Mouse (Mus musculus): ENCODE measurements at regions not wholly inside any gene's neighbourhood (a gene's known extent, or its start where the extent isn't known, plus 50 kb on each side); places are given as distances from the start of the nearest gene placed in this dataset.

DNA sequence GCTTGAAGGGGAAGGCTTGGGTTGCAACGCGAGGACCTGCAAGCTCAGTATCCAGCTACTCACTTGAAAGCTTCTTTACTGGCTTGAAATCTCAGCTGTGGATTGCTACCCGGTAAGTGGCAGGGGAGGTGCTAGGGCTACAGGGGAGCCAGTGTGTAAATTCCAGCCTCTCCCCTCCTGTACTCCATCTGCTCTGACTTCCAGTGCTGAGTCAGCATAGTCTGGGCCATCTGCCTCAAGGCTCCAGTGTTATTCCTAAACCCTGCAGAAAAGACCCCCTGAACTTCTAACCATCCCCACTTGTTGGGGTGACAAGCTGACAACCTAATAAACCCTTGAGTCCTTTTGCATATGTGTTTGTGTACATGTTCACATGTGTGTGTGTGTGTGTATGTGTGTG is 140.0 kb upstream of the Kcnab2 start:
- Histone ChIP-seq H3K27me3 (ENCODE audit: control insufficient read depth, insufficient read depth, insufficient read length) (no peaks in the 10 kb centered on the region), H3K4me3 (no peak overlapping the region), H3K4me2 (ENCODE audit: low read depth) (no peak overlapping the region), H3K36me3 (ENCODE audit: control insufficient read depth, insufficient read depth) (no peaks in the 10 kb centered on the region), H3ac (ENCODE audit: control insufficient read depth, insufficient read length) (no peak overlapping the region), H3K79me2 (ENCODE audit: control insufficient read depth, insufficient read depth) (no peaks in the 10 kb centered on the region)
- no peak for TF ChIP-seq MAX (IDR thresholded peaks at IDR 0.05; ENCODE audit: low read depth)
- no peak for TF ChIP-seq REST (IDR thresholded peaks at IDR 0.05; ENCODE audit: insufficient read depth, insufficient read length)
- TF ChIP-seq POLR2A (IDR thresholded peaks at IDR 0.05; ENCODE audit: insufficient read length, low read depth), result no peak
- TF ChIP-seq TCF12 (IDR thresholded peaks at IDR 0.05; ENCODE audit: insufficient read depth, poor library complexity, severe bottlenecking), result no peak
- TF ChIP-seq SRF (IDR thresholded peaks at IDR 0.05; ENCODE audit: control insufficient read depth, insufficient read length, low read depth), result no peak
- TF ChIP-seq MYOD1 (IDR thresholded peaks at IDR 0.05; ENCODE audit: control insufficient read depth in 1 of 3, insufficient read length in 2 of 3, low read depth in 2 of 3), result no peak
- no peak for TF ChIP-seq USF1 (IDR thresholded peaks at IDR 0.05; ENCODE audit: low read depth)
- TF ChIP-seq MYOG (IDR thresholded peaks at IDR 0.05; ENCODE audit: control insufficient read depth in 1 of 3, insufficient read depth in 1 of 3, insufficient read length in 2 of 3, low read depth in 2 of 3), result no peak
- TF ChIP-seq TCF3 (IDR thresholded peaks at IDR 0.05; ENCODE audit: insufficient read length, low read depth), result no peak
- TF ChIP-seq E2F4 (IDR thresholded peaks at IDR 0.05; ENCODE audit: insufficient read depth), result no peak
- no peak for TF ChIP-seq CEBPB (IDR thresholded peaks at IDR 0.05; ENCODE audit: insufficient read depth, poor library complexity, severe bottlenecking)
- no peak for TF ChIP-seq POLR2AphosphoS2 (IDR thresholded peaks at IDR 0.05; ENCODE audit: insufficient read length, low read depth)

DNA sequence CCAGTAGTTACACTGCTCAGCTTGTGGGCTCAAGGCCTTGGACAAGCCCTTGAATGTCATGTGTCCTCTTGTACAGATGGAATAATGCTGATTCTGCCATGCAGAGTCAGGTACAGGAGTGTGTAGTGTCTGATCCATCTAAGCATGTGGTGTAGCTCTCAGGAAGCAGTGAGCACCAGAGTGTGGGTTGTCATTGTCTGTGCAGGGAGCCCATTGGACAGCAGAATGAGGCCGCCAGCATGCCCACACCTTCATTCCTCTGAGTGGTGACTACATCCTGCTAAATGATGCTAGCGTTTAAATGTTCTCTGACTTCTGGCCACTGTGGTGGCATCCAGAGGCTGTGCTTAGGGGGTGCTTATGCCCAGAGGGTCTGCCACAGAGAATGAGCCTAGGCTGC is 137.5 kb upstream of the Kcnab2 start:
- Histone ChIP-seq H3K4me2 (ENCODE audit: low read depth) (no peak overlapping the region), H3K27me3 (ENCODE audit: control insufficient read depth, insufficient read depth, insufficient read length) (no peaks in the 10 kb centered on the region), H3ac (ENCODE audit: control insufficient read depth, insufficient read length) (no peak overlapping the region), H3K79me2 (ENCODE audit: control insufficient read depth, insufficient read depth) (no peaks in the 10 kb centered on the region), H3K36me3 (ENCODE audit: control insufficient read depth, insufficient read depth) (no peaks in the 10 kb centered on the region), H3K4me3 (no peak overlapping the region)
- TF ChIP-seq POLR2A (IDR thresholded peaks at IDR 0.05; ENCODE audit: insufficient read length, low read depth), result no peak

DNA sequence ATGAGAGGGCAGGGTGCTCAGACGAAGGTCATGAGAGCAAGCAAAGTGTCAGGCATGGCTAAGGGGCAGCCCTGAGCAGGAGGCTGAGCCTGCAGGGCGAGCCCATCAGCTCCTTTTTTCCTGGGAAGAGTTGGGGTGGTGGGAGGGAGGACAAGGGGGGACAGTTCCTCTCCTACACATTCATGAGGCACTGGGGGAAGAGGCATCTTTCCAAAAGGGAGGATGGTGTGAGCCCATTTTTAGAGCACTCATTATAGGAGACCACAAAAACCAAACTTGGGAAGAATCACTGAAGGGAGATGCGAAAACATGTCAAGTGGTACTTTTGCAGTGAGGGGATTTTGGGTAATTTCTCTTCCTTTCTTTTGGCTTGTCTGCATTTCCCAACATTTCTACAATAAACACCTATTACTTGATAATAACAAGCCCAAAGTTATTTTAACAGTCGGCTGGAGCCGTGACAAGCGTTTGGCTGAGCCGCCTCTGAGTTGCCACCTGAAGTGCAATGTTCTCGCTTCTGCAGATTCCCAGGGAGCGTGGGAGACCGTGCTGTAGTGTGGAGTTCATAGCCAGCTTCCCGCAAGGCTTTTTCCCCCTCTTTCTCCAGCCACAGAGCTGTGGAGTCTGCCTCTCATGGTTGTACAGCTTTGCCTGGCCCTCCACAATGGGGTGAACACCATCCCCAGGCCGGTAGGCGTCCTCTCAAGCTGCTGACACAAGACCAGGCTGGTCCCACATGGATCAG is 136.9 kb upstream of the Kcnab2 start:
- H3K4me3 ChIP-seq, result no peak overlapping the region
- no peak overlapping the region for H3ac ChIP-seq (ENCODE audit: control insufficient read depth, insufficient read length)
- no peaks in the 10 kb centered on the region for H3K27me3 ChIP-seq (ENCODE audit: control insufficient read depth, insufficient read depth, insufficient read length)
- no peaks in the 10 kb centered on the region for H3K36me3 ChIP-seq (ENCODE audit: control insufficient read depth, insufficient read depth)
- H3K4me2 ChIP-seq (ENCODE audit: low read depth), result no peak overlapping the region
- TF ChIP-seq TCF3 (IDR thresholded peaks at IDR 0.05; ENCODE audit: insufficient read length, low read depth) (no peak), MYOD1 (IDR thresholded peaks at IDR 0.05; ENCODE audit: control insufficient read depth in 1 of 3, insufficient read length in 2 of 3, low read depth in 2 of 3) (no peak), MAX (IDR thresholded peaks at IDR 0.05; ENCODE audit: low read depth) (no peak), TCF12 (IDR thresholded peaks at IDR 0.05; ENCODE audit: insufficient read depth, poor library complexity, severe bottlenecking) (no peak), CEBPB (IDR thresholded peaks at IDR 0.05; ENCODE audit: insufficient read depth, poor library complexity, severe bottlenecking) (no peak), POLR2A (IDR thresholded peaks at IDR 0.05; ENCODE audit: insufficient read length, low read depth) (no peak), MYOG (IDR thresholded peaks at IDR 0.05; ENCODE audit: control insufficient read depth in 1 of 3, insufficient read depth in 1 of 3, insufficient read length in 2 of 3, low read depth in 2 of 3) (no peak), POLR2AphosphoS2 (IDR thresholded peaks at IDR 0.05; ENCODE audit: insufficient read length, low read depth) (no peak), SRF (IDR thresholded peaks at IDR 0.05; ENCODE audit: control insufficient read depth, insufficient read length, low read depth) (no peak), E2F4 (IDR thresholded peaks at IDR 0.05; ENCODE audit: insufficient read depth) (no peak), REST (IDR thresholded peaks at IDR 0.05; ENCODE audit: insufficient read depth, insufficient read length) (no peak), USF1 (IDR thresholded peaks at IDR 0.05; ENCODE audit: low read depth) (no peak)
- H3K79me2 ChIP-seq (ENCODE audit: control insufficient read depth, insufficient read depth), result no peaks in the 10 kb centered on the region

Data from myocyte (in vitro differentiated cells).